Mouse (Mus musculus) MEL (cell line): Measurements from ENCODE around the gene Csnk2a2.
A peak's percentile ranks its signal among the peaks of the same experiment; 100 is the strongest.

ENCODE experiments used
- CTCF ChIP-seq, 3 experiments: IDR thresholded peaks in 2 of 3; conservative IDR thresholded peaks in 1 of 3; 2 replicates each; pipeline ENCODE4 v1.5.1; 2011 to 2012; ENCODE audit warnings: low read length in 3 of 3, low read depth in 2 of 3, mild to moderate bottlenecking in 2 of 3, improper control_type of control experiment in 1 of 3, inconsistent platforms in 1 of 3, mixed read lengths in 1 of 3, moderate library complexity in 1 of 3; ENCODE audit not compliant: control insufficient read depth in 1 of 3, insufficient read depth in 1 of 3, poor library complexity in 1 of 3, severe bottlenecking in 1 of 3
- E2F4 ChIP-seq: IDR thresholded peaks from 2 replicates; pipeline ENCODE4 v1.6.1; 2011; ENCODE audit warnings: low read depth, low read length, improper control_type of control experiment, borderline replicate concordance
- EP300 ChIP-seq, 2 experiments: IDR thresholded peaks; 2 replicates each; pipeline ENCODE4 v1.6.1; 2011; ENCODE audit warnings: improper control_type of control experiment in 2 of 2, low read length in 2 of 2, low read depth in 1 of 2, mild to moderate bottlenecking in 1 of 2
- GATA1 ChIP-seq: IDR thresholded peaks from 2 replicates; pipeline ENCODE4 v1.6.1; 2011; ENCODE audit warnings: low read depth, low read length, improper control_type of control experiment
- MAX ChIP-seq: IDR thresholded peaks from 2 replicates; pipeline ENCODE4 v1.6.1; 2011; ENCODE audit warnings: low read length, improper control_type of control experiment
- MYC ChIP-seq: IDR thresholded peaks from 2 replicates; pipeline ENCODE4 v1.6.1; 2011; ENCODE audit warnings: low read depth, mild to moderate bottlenecking, low read length, improper control_type of control experiment, moderate library complexity
- POLR2A ChIP-seq, 2 experiments: IDR thresholded peaks; 2 replicates each; pipeline ENCODE4 v1.6.1; 2011 to 2012; ENCODE audit warnings: low read length in 2 of 2, mild to moderate bottlenecking in 2 of 2, control low read depth in 1 of 2, improper control_type of control experiment in 1 of 2, low read depth in 1 of 2, moderate library complexity in 1 of 2; ENCODE audit not compliant: control insufficient read depth in 1 of 2, insufficient read depth in 1 of 2, poor library complexity in 1 of 2
- POLR2AphosphoS2 ChIP-seq: IDR thresholded peaks from 2 replicates; pipeline ENCODE4 v1.6.1; 2011; ENCODE audit warnings: low read length, improper control_type of control experiment
- ZC3H11A ChIP-seq: IDR thresholded peaks from 2 replicates; pipeline ENCODE4 v1.6.1; 2012; ENCODE audit warnings: low read depth, mild to moderate bottlenecking, inconsistent platforms, low read length, improper control_type of control experiment

- TF ChIP-seq POLR2A (IDR thresholded peaks at IDR 0.05; ENCODE audit: control insufficient read depth in 1 of 2, insufficient read depth in 1 of 2, low read depth in 1 of 2, low read length in 2 of 2, poor library complexity in 1 of 2) (peak; percentile 38 to 45; a peak in 2 of 4 replicates), CTCF (IDR thresholded peaks at IDR 0.05 in 2 of 3, conservative IDR thresholded peaks at IDR 0.05 in 1 of 3; ENCODE audit: control insufficient read depth in 1 of 3, insufficient read depth in 1 of 3, low read depth in 2 of 3, low read length in 3 of 3, poor library complexity in 1 of 3, severe bottlenecking in 1 of 3) (peak in 2 of 3 experiments; percentile 72 to 95; a peak in 5 of 6 replicates), ZC3H11A (no peak), EP300 (IDR thresholded peaks at IDR 0.05; ENCODE audit: low read depth in 1 of 2, low read length in 2 of 2) (no peak), MYC (no peak), GATA1 (no peak), E2F4 (no peak), POLR2AphosphoS2 (no peak), MAX (no peak)
Observed at GRCm38 (mm10) chr8:95488698-95489332, 1.0 kb downstream of the Csnk2a2 start.
